10 mouse cellular contexts compared by ENCODE assay signal in genomic region chr9:63568808-63569207, GRCm38 (mm10). TPM values are rescaled to one million over a fixed set of nuclear protein-coding genes. Genes with fewer than 3 reads are reported as not detected.
DNase-seq lines count a peak whose midpoint lies in the region; ATAC-seq lines count a peak whose summit lies in the region.
"Had no signal": no experiment of that assay in that cellular context is flagged by ENCODE, and none has a peak within 500 bp of the region (broad histone marks: within the 10 kb centered on the region; RNA-seq: fewer than 3 reads in every experiment).

No protein-coding gene starts in this region.

- H3K4me1 ChIP-seq in midbrain, embryonic 11.5 days (ENCODE audit: control insufficient read depth, insufficient read depth, low read length) = peaks cover 7% of the 10 kb centered on the region; the same call in 1 of the 2 replicates
- H3K4me1 ChIP-seq in midbrain, embryonic 15.5 days = peaks cover 13% of the 10 kb centered on the region; the same call in 1 of the 2 replicates
- peaks cover 14% of the 10 kb centered on the region for H3K4me1 ChIP-seq in forebrain, embryonic 16.5 days (replicated peaks; ENCODE audit: control insufficient read depth, insufficient read depth, low read length)
- H3K4me1 ChIP-seq in limb, embryonic 15.5 days = peaks cover 9% of the 10 kb centered on the region

- DNase-seq in heart, adult 11 months = peak; percentile 77
- no peak for DNase-seq in heart, adult 8-10 months (ENCODE audit: low spot score)
- DNase-seq in midbrain, embryonic 11.5 days (ENCODE audit: low spot score, missing footprints) = peak; percentile 89
- DNase-seq in spleen, postnatal 4 days (ENCODE audit: low spot score in 2 of 2) = no peak
- no peak for DNase-seq in urinary bladder, postnatal 25 days (ENCODE audit: low spot score)
- DNase-seq: liver, embryonic 13.5 days had no signal

- no peak overlapping the region for H3K9ac ChIP-seq in midbrain, embryonic 11.5 days (ENCODE audit: low read length)
- H3K9ac ChIP-seq in midbrain, embryonic 15.5 days = no peak overlapping the region
- H3K9ac ChIP-seq in forebrain, embryonic 16.5 days (replicated peaks; ENCODE audit: low read depth, low read length) = no peak overlapping the region
- H3K9ac ChIP-seq in limb, embryonic 15.5 days = no peak overlapping the region
- H3K9ac ChIP-seq: liver, embryonic 13.5 days had no signal

- no peaks in the 10 kb centered on the region for H3K36me3 ChIP-seq in midbrain, embryonic 11.5 days (ENCODE audit: control insufficient read depth, insufficient read depth, low read length)
- no peaks in the 10 kb centered on the region for H3K36me3 ChIP-seq in midbrain, embryonic 15.5 days (replicated peaks)
- H3K36me3 ChIP-seq in forebrain, embryonic 16.5 days (ENCODE audit: control insufficient read depth, insufficient read depth) = no peaks in the 10 kb centered on the region
- H3K36me3 ChIP-seq in limb, embryonic 15.5 days = no peaks in the 10 kb centered on the region
- H3K36me3 ChIP-seq: liver, embryonic 13.5 days had no signal

- no peak overlapping the region; the same call in 1 of the 2 replicates for H3K4me2 ChIP-seq in midbrain, embryonic 11.5 days
- H3K4me2 ChIP-seq in midbrain, embryonic 15.5 days = no peak overlapping the region
- H3K4me2 ChIP-seq in forebrain, embryonic 16.5 days (ENCODE audit: low read length) = peak overlapping the region; percentile 14; the same call in 1 of the 2 replicates
- peak overlapping the region; percentile 21; the same call in 1 of the 2 replicates for H3K4me2 ChIP-seq in limb, embryonic 15.5 days
- H3K4me2 ChIP-seq: liver, embryonic 13.5 days had no signal

- H3K27me3 ChIP-seq in midbrain, embryonic 11.5 days (ENCODE audit: control insufficient read depth, insufficient read depth, low read length) = no peaks in the 10 kb centered on the region
- H3K27me3 ChIP-seq in midbrain, embryonic 15.5 days (replicated peaks) = no peaks in the 10 kb centered on the region
- 0 out of 2 replicates have a peak, but pooled peaks cover 11% of the 10 kb centered on the region for H3K27me3 ChIP-seq in forebrain, embryonic 16.5 days (replicated peaks; ENCODE audit: control insufficient read depth, insufficient read depth, low read length)
- no peaks in the 10 kb centered on the region for H3K27me3 ChIP-seq in limb, embryonic 15.5 days
- H3K27me3 ChIP-seq: liver, embryonic 13.5 days had no signal

- H3K27ac ChIP-seq in midbrain, embryonic 11.5 days (ENCODE audit: low read depth, low read length) = no peak overlapping the region
- H3K27ac ChIP-seq in midbrain, embryonic 15.5 days = no peak overlapping the region
- no peak overlapping the region for H3K27ac ChIP-seq in forebrain, embryonic 16.5 days (ENCODE audit: low read length)
- H3K27ac ChIP-seq in limb, embryonic 15.5 days = no peak overlapping the region
- H3K27ac ChIP-seq: liver, embryonic 13.5 days had no signal

- no peak for ATAC-seq in midbrain, embryonic 11.5 days (ENCODE audit: low FRiP score)
- no peak for ATAC-seq in midbrain, embryonic 15.5 days (replicated peaks)
- peak; percentile 57; the same call in 1 of the 2 replicates for ATAC-seq in forebrain, embryonic 16.5 days
- ATAC-seq in limb, embryonic 15.5 days (ENCODE audit: insufficient number of reproducible peaks, low FRiP score, low TSS enrichment, low read depth) = no peak

- WGBS in midbrain, embryonic 11.5 days = 29% methylated on average over 8 of the region's 8 CpGs
- 13% methylated on average over 8 of the region's 8 CpGs for WGBS in midbrain, embryonic 15.5 days
- WGBS in forebrain, embryonic 16.5 days = 11% methylated on average over 8 of the region's 8 CpGs
- 15% methylated on average over 8 of the region's 8 CpGs for WGBS in limb, embryonic 15.5 days

- no peaks in the 10 kb centered on the region for H3K9me3 ChIP-seq in midbrain, embryonic 11.5 days (ENCODE audit: control insufficient read depth, low read length)
- H3K9me3 ChIP-seq in midbrain, embryonic 15.5 days = no peaks in the 10 kb centered on the region
- no peaks in the 10 kb centered on the region for H3K9me3 ChIP-seq in forebrain, embryonic 16.5 days (ENCODE audit: control insufficient read depth, low read length)
- no peaks in the 10 kb centered on the region for H3K9me3 ChIP-seq in limb, embryonic 15.5 days
- H3K9me3 ChIP-seq: liver, embryonic 13.5 days had no signal

- H3K4me3 ChIP-seq in midbrain, embryonic 11.5 days (ENCODE audit: low read depth, low read length) = no peak overlapping the region
- no peak overlapping the region for H3K4me3 ChIP-seq in midbrain, embryonic 15.5 days
- H3K4me3 ChIP-seq in forebrain, embryonic 16.5 days (replicated peaks; ENCODE audit: low read length) = no peak overlapping the region
- no peak overlapping the region for H3K4me3 ChIP-seq in limb, embryonic 15.5 days
- H3K4me3 ChIP-seq: liver, embryonic 13.5 days had no signal

RNA-seq across cellular contexts. Expression of gene Iqch, which starts 33.5 kb away (rescaled TPM):
- not detected for total RNA-seq in heart, adult 8-10 months (2022)
- polyA plus RNA-seq in midbrain, embryonic 11.5 days (2014; fragmentation: Nextera tagmentation; extraction: Ambion mirVana) = 0.10 TPM in 1 of 2 replicates, not detected in the other
- 0.04 and 0.09 TPM in 2 replicates for polyA plus RNA-seq in midbrain, embryonic 15.5 days (2015; fragmentation: Nextera tagmentation; extraction: Ambion mirVana)
- 0.10 and 0.24 TPM in 2 replicates for polyA plus RNA-seq in forebrain, embryonic 16.5 days (2015; fragmentation: Nextera tagmentation; extraction: Ambion mirVana)
- 0.06 and 0.13 TPM in 2 replicates for polyA plus RNA-seq in limb, embryonic 15.5 days (2015; fragmentation: Nextera tagmentation; extraction: Ambion mirVana)
- polyA plus RNA-seq: liver, embryonic 13.5 days; small intestine, adult 2 months had no signal

RNA-seq across cellular contexts. Expression of gene Aagab, which starts 33.7 kb away (rescaled TPM):
- 10 to 100 TPM; 14.6 to 23.9 (median 20.2) TPM for total RNA-seq in heart, adult 8-10 months (2022)
- polyA plus RNA-seq in midbrain, embryonic 11.5 days (2014; fragmentation: Nextera tagmentation; extraction: Ambion mirVana) = 57.5 and 57.7 TPM in 2 replicates
- polyA plus RNA-seq in midbrain, embryonic 15.5 days (2015; fragmentation: Nextera tagmentation; extraction: Ambion mirVana) = 61.0 and 62.9 TPM in 2 replicates
- 58.5 and 65.1 TPM in 2 replicates for polyA plus RNA-seq in forebrain, embryonic 16.5 days (2015; fragmentation: Nextera tagmentation; extraction: Ambion mirVana)
- polyA plus RNA-seq in limb, embryonic 15.5 days (2015; fragmentation: Nextera tagmentation; extraction: Ambion mirVana) = 25.7 and 30.5 TPM in 2 replicates

Comparison
In these comparisons a context has a peak if more than half of its experiments do, and no peak if none do; other contexts are left out.
1. DNase-seq: peak in heart, adult 11 months (single experiment) and midbrain, embryonic 11.5 days (single experiment); none in heart, adult 8-10 months (single experiment), spleen, postnatal 4 days (0 of 2) and urinary bladder, postnatal 25 days (single experiment).
2. H3K4me2 ChIP-seq: peak in forebrain, embryonic 16.5 days (single experiment) and limb, embryonic 15.5 days (single experiment); none in midbrain, embryonic 11.5 days (single experiment) and midbrain, embryonic 15.5 days (single experiment).